Mouse (Mus musculus): ENCODE results near the gene Abcc9. TPM values are rescaled to one million over a fixed set of nuclear protein-coding genes. Genes with fewer than 3 reads are reported as not detected.
A peak's percentile ranks its signal among the peaks of the same experiment; 100 is the strongest.

The Abcc9 gene
- 100 to 1,000 TPM; 124 to 153 (median 134) TPM for total RNA-seq (2022)

DNA sequence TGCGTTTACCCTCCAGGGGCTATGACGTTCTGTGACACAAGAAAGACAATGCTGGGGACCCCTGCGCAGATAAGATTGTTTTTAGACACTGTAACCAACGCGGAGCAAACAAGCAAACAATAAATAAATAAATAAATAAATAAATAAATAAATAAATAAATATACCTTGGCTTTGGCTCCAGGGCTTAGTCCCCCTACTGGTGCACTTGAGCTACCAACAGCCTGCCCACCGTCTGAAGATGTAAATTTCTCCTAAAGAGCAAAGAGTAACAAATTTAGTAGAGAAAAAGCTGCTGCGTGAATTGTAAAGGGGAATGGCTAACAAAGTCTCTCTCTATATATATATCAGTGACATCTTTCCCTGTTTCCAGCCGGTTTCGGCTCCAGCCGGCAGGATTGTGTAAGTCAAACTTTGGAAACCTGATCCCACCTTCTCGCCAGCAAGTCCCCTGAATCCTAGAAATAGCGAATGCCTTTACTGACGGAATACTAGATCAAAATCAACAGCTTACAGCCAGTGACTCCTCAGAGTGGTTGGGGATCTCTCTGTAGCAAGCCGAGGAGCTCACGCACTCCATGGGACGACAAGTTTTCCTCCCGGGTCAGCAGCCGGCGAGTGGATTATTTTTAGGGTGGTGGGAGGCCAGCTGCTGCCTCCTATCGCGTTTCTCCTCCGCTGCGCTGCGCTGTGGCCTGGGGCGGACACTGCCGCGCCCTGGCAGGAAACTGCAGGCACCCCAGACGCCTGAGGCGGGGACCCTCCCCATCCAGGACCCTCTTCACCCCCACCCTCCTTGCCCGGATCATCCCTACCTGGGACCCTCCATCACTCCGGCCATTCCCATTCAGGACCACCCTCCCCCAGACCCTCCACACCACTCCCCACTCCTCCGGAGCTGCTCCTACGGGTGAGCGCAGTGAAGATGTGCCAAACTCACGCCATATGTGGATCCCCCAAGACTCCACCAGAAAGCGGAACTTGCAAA lies at the start of gene Abcc9:
Gene Abcc9 (minus strand): TSS at position 664 of the 986 bp plus-strand sequence.
- peak; percentile 50 to 66 for DNase-seq (ENCODE audit: low spot score in 2 of 2)

DNA sequence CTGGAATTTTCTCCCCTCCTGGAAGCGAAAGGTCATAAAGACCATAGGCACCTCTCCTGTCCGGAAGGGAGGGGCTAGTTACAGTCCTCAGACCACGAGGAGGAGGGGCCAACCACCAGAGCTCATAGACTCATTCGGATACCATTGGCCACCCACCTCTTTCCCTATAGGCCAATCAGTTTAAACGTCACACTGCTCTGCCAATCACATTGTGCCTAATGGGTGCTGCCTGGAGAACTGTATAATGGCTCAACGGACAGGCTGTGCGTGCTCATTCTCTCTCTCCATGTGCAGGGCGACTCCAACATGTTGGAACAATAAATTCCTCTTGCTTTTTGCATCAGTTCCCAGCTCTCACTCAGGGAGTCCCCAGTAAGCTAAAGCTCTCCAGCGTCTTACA lies 49.2 kb upstream of the Abcc9 start:
- DNase-seq (ENCODE audit: low spot score in 2 of 2): no peak

- no peak for DNase-seq (ENCODE audit: low spot score in 2 of 2)
Measured at GRCm38 (mm10) chr6:142748057-142748708, 46.1 kb upstream of the Abcc9 start.

DNA sequence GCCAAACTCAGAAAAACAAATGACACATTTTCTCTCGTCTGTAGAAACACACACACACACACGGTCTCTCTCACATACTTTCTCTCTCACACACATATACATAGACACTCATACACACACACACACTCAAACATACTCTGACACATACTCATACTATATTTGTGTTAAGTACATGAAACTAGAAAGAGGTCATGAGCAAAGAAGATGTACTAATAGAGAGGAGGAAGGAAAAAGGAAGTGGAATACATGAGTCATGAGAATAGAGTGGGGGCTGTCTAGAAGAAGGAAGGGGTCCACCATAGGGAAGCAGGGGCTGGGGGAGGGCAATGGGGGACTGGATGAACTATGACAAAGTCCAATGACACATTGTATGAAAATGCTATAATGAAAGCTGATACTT lies 45.0 kb upstream of the Abcc9 start:
- no peak for DNase-seq (ENCODE audit: low spot score in 2 of 2)

- no peak for DNase-seq (ENCODE audit: low spot score in 2 of 2)
Measured at GRCm38 (mm10) chr6:142746765-142747164, 44.6 kb upstream of the Abcc9 start.

- DNase-seq (ENCODE audit: low spot score in 2 of 2): no peak
Measured at GRCm38 (mm10) chr6:142745484-142745883, 43.4 kb upstream of the Abcc9 start.

DNA sequence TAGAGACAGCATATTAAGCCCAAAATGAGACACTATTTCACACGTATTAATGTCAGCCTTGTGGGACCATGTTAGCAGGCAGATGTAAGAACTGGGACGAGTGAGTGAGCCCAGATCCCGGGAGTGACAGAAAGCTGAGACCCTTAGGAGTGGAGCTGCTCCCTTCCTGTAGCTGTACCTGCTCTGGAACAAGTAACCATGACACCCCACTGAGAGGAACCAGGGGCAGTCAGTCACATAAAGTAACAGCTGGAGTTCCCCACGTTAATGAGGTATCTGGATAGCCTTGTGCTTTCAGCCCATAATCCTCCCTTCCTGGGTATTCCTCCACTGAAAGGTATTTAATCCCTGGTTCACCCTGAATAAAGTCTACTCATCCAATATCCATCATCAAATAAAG lies 41.1 kb upstream of the Abcc9 start:
- DNase-seq (ENCODE audit: low spot score in 2 of 2): no peak

DNA sequence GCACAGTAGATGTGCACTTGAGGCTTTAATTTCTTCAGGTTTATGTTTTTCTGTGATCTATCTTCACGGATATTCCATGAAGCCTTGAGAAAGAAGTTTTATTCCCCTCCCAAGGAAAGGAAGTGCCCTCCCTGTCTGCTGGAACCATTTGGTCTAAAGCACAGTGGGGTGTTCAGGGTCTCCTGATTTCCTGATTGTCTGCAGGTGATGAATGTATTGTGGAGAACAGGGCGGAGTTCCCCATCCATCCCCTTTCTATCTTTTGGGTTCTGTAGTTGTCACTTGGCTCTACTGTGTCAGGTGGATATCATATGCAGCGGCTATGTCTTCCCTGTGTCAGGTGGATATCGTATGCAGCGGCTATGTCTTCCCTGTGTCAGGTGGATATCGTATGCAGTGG lies 39.6 kb upstream of the Abcc9 start:
- no peak for DNase-seq (ENCODE audit: low spot score in 2 of 2)

DNA sequence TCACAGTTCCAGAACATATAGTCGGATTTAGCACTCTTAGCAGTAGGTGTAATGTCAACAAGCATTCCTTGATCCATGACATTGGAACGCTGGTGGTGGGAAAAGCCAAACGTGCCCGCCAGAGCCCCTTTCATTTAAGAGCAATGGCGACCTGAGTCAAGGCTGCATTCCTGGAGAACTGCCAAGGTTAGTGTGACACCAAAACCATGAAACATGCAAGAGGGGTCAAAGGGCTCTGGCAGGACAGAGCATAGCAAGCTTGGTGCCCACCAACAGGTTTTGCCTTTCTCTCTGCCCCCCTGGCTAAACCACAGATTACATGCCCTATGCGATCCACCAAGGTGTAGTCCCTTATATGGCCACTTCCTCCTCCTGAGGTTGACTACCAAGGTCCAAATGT lies 36.5 kb upstream of the Abcc9 start:
- no peak for DNase-seq (ENCODE audit: low spot score in 2 of 2)

GRCm38 (mm10) chr6:142738225-142738624 lies 36.1 kb upstream of the Abcc9 start:
- DNase-seq (ENCODE audit: low spot score in 2 of 2): no peak

DNA sequence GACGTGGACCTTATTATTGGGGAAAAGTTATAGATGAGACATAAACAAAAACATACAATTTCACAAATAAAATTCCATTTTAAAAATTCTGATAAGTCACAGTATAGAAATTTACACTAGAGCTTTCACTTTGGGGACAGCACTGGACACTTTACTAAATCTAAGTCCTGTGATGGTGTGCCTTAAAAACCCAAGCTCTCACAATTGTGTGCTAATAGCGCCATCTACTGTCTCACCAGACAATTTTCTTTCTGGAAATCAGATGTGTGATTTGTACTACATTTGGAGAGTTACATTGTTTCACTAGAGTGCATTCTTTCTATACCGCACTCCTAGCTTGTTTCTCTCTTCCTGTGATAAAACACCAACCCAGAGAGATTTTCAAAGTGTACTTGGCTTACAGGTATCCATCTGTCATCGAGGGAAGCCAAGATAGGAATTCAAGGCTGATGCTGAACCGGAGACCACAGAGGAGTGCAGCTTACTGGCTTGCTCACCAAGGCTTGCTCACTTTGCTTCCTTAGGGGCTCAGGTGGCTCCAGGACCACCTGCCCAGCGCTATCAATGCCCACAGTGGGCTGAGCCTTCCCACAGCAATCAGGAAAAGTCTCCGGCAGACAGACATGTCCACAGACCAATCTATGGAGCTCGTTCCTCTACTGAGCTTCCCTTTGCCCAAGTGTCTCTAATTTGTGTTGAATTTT lies 33.3 kb upstream of the Abcc9 start:
- no peak for DNase-seq (ENCODE audit: low spot score in 2 of 2)

GRCm38 (mm10) chr6:142732567-142733290 lies 30.6 kb upstream of the Abcc9 start:
- no peak for DNase-seq (ENCODE audit: low spot score in 2 of 2)

DNA sequence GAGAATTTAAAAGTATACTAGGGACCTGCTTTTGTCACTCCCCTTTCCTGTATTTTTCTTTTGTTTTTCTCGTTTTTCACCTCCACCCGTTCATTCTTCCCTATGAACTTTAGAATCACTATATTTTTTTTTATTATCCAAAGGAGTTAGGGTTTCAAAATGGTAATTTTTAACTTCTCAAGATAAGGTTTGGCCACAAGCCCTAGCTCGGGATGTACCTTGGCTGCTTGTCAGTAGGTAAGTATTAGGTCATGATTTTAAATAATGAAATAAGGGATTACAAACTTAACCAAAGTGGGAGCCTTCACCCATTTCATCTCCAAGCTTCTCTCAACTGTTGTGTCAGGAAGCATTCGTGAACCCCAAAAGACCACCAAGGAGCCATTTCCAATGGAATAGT lies 23.9 kb upstream of the Abcc9 start:
- DNase-seq (ENCODE audit: low spot score in 2 of 2): no peak

GRCm38 (mm10) chr6:142721731-142722130 lies 19.6 kb upstream of the Abcc9 start:
- no peak for DNase-seq (ENCODE audit: low spot score in 2 of 2)

DNA sequence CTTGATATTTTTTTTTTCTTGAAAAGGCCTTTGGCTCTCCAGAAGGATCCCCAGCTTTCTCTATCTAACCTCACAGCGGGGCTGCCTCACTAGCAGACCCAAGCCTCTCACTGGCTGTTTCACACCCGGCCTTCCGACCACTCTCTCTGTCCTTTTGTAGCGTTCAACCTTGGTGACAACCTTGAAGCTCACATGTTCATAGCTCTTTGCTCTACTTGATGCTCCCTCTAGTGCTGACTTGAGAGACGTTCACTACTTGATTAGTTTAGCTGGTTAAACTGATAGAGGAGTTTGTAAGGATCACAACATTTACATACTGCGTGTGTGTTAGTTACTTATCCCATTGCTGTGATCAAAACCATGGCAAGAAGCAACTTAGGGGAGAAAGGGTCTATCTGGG lies 18.5 kb upstream of the Abcc9 start:
- no peak for DNase-seq (ENCODE audit: low spot score in 2 of 2)

- DNase-seq (ENCODE audit: low spot score in 2 of 2): no peak
Measured at GRCm38 (mm10) chr6:142718167-142718566, 16.1 kb upstream of the Abcc9 start.

DNA sequence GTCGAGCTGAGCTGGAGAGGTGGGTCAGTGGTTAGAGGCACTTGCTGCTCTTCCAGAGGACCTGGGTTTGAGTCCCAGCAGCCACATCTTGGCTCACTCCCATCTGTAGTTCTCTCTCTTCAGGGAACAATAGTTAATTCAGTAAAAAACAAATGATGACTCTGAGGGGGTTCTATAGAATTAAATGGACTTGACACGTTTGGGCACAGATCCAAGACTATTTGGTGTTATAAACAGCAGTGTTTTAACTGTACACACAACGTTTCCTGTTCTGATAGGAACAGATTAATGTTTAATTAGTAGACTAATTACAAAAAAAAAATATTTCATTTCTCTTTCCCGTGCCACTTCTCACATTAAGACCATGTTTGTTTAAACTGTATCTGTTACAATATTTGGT lies 15.1 kb upstream of the Abcc9 start:
- no peak for DNase-seq (ENCODE audit: low spot score in 2 of 2)

- no peak for DNase-seq (ENCODE audit: low spot score in 2 of 2)
Measured at GRCm38 (mm10) chr6:142715026-142715425, 12.9 kb upstream of the Abcc9 start.

- DNase-seq (ENCODE audit: low spot score in 2 of 2): no peak
Measured at GRCm38 (mm10) chr6:142711106-142711505, 9.0 kb upstream of the Abcc9 start.

- DNase-seq (ENCODE audit: low spot score in 2 of 2): no peak
Measured at GRCm38 (mm10) chr6:142710690-142711089, 8.6 kb upstream of the Abcc9 start.

- DNase-seq (ENCODE audit: low spot score in 2 of 2): no peak
Measured at GRCm38 (mm10) chr6:142708369-142708768, 6.3 kb upstream of the Abcc9 start.
